Mouse (Mus musculus) midbrain, embryonic 14.5 days (tissue): ENCODE results near the gene Dab1. TPM values are rescaled to one million over a fixed set of nuclear protein-coding genes. Genes with fewer than 3 reads are reported as not detected.

Experiments used
- ATAC-seq: fragments of 200-750 bp; cut with Nextera tagmentation; 2 replicates; pipeline ENCODE4 v1.8.0; 2017; ENCODE audit warnings: moderate number of reproducible peaks, moderate library complexity; ENCODE audit not compliant: low FRiP score, low TSS enrichment
- DNase-seq: peaks from one replicate; pipeline ENCODE4 v3.0.0-alpha.2; 2015
- H3K27ac ChIP-seq: fragments of 300-500 bp; sonication (generic); replicated peaks from 2 replicates; pipeline ENCODE4 v1.5.1; 2014; ENCODE audit warnings: mild to moderate bottlenecking, low read depth, low read length, moderate library complexity
- H3K27me3 ChIP-seq: fragments of 300-500 bp; sonication (generic); 2 replicates; pipeline ENCODE4 v1.6.1; 2014; ENCODE audit warnings: low read length, control low read depth, mixed read lengths; ENCODE audit not compliant: control insufficient read depth, insufficient read depth
- H3K36me3 ChIP-seq: fragments of 300-500 bp; sonication (generic); 2 replicates; pipeline ENCODE4 v1.6.1; 2014; ENCODE audit warnings: low read length, control low read depth; ENCODE audit not compliant: control insufficient read depth, insufficient read depth
- H3K4me1 ChIP-seq: fragments of 300-500 bp; sonication (generic); 2 replicates; pipeline ENCODE4 v1.6.1; 2014; ENCODE audit warnings: mild to moderate bottlenecking, antibody characterized with exemption, low read length, control low read depth; ENCODE audit not compliant: control insufficient read depth, insufficient read depth
- H3K4me2 ChIP-seq: fragments of 300-500 bp; sonication (generic); 2 replicates; pipeline ENCODE4 v1.6.1; 2014; ENCODE audit warnings: mild to moderate bottlenecking, low read length, moderate library complexity
- H3K4me3 ChIP-seq: fragments of 300-500 bp; sonication (generic); replicated peaks from 2 replicates; pipeline ENCODE4 v1.5.1; 2014; ENCODE audit warnings: low read depth, low read length
- H3K9ac ChIP-seq: fragments of 300-500 bp; sonication (generic); replicated peaks from 2 replicates; pipeline ENCODE4 v1.6.1; 2014; ENCODE audit warnings: mild to moderate bottlenecking, low read length, moderate library complexity
- H3K9me3 ChIP-seq: fragments of 300-500 bp; sonication (generic); 2 replicates; pipeline ENCODE4 v1.6.1; 2016; ENCODE audit warnings: low read length, control low read depth, mixed read lengths; ENCODE audit not compliant: control insufficient read depth
- WGBS: fragments of 180-500 bp; shearing (Covaris S2); extraction: QIAGEN DNeasy Blood & Tissue Kit; methylation state at CpG from one replicate; pipeline ENCODE4 v1.1.7; 2014; 5-methylcytosine and 5-hydroxymethylcytosine counted together
- polyA plus RNA-seq: library from polyadenylated mRNA; unstranded; fragments of >200 nt; fragmentation: Nextera tagmentation; extraction: Ambion mirVana; gene quantifications from 2 replicates; pipeline ENCODE4 v1.2.1, GENCODE M21; 2014

The Dab1 gene
- polyA plus RNA-seq, 1 experiment from 2014 or later = 146 TPM

DNA sequence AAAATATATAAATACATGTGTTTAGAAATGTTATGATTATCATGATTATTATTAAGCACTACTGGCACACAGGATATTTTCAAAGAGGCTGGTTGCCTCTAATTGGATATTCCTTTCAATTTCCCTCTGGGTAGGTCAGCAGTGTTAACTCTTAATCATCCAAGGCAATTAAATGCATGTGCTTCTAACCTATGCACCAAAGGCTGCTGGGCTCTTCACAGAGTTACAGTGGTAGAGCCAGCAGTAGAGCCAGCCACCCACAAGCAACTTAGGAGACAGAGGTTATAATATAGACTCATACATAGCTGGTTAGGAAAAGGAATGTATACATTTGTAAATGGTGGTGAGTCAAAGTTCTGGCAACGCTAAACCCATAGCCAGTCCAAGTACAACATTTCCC, 408.1 kb downstream of the Dab1 start:
- Histone ChIP-seq H3K9ac (no peak overlapping the region), H3K4me2 (no peak overlapping the region), H3K9me3 (no peaks in the 10 kb centered on the region), H3K27me3 (no peaks in the 10 kb centered on the region), H3K4me1 (0 out of 2 replicates have a peak, but pooled peaks cover 3% of the 10 kb centered on the region), H3K36me3 (no peaks in the 10 kb centered on the region), H3K27ac (no peak overlapping the region), H3K4me3 (no peak overlapping the region)
- ATAC-seq = no peak; the same call in 1 of the 2 replicates
- DNase-seq = no peak
- 80% methylated on average over 1 of the region's 1 CpGs for WGBS

DNA sequence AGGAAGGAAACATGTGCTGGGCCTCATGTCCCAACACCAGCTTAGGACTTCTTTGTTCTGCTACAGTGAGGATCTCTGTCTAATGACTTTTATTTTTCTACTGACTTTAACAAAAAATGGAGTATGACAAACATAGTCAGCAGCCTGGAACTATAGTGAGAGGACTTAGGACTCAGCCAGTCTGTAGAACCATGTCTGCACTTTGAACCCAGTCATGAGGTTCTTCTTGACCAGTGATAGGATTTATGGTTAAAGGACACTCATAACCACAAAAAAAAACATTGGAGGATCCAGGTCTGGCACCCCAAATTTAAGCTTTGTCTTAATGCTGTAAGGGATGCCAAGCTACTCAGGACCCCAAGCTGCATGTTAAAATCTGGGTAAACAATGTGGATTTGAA, 416.9 kb downstream of the Dab1 start:
- no peaks in the 10 kb centered on the region for H3K4me1 ChIP-seq
- H3K36me3 ChIP-seq = no peaks in the 10 kb centered on the region
- H3K9ac ChIP-seq = no peak overlapping the region
- no peaks in the 10 kb centered on the region for H3K27me3 ChIP-seq
- no peak overlapping the region for H3K4me2 ChIP-seq
- DNase-seq = no peak
- no peak for ATAC-seq
- H3K4me3 ChIP-seq = no peak overlapping the region
- H3K9me3 ChIP-seq = no peaks in the 10 kb centered on the region
- H3K27ac ChIP-seq = no peak overlapping the region

DNA sequence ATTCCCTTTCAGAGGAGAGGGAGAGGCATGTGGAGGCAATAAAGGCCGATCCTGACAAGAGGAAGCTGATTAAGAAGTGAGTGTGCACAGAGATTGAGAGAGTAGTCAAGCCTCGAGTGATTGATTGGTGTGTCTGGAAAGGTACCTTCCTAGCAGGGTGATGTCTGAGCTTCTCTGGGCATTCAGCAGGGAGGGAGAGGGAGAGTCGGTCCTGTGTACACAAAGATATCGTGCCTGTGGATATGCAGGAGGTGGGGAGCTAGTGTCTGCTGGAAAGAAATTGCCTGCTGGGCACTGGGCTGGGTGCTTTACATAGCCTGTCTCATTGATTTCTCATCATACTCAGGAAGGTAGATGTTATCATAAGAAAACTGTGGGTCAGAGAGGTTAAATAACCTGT, 420.4 kb downstream of the Dab1 start:
- no peak for ATAC-seq
- Histone ChIP-seq H3K4me2 (no peak overlapping the region), H3K4me3 (no peak overlapping the region), H3K27me3 (no peaks in the 10 kb centered on the region), H3K27ac (no peak overlapping the region), H3K9ac (no peak overlapping the region), H3K4me1 (no peaks in the 10 kb centered on the region), H3K36me3 (no peaks in the 10 kb centered on the region), H3K9me3 (no peaks in the 10 kb centered on the region)
- whole genome bisulfite sequencing = 46% methylated on average over 4 of the region's 4 CpGs
- DNase-seq = no peak

DNA sequence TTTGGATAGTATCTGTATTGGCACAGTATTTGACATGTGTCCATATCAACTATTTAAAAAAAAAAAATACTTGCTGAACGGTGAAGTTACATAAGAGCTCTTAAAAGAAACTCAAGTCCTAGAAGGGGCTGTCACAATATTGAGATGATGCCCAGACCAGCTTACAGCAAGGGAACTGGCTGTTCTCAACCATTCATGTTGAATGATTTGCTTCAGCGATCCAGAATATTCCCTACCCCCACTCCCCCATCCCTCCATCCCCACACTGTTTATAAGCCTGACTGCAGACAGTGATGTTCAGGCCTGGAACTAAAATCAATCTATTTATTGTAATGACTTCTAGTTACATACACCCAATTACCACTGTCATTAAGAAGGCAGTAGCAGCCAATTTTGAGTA, 424.3 kb downstream of the Dab1 start:
- ATAC-seq (no peak), DNase-seq (no peak)
- H3K4me2 ChIP-seq = no peak overlapping the region
- no peak overlapping the region for H3K9ac ChIP-seq
- no peaks in the 10 kb centered on the region for H3K36me3 ChIP-seq
- H3K4me3 ChIP-seq = no peak overlapping the region
- WGBS = 85% methylated on average over 2 of the region's 2 CpGs
- no peak overlapping the region for H3K27ac ChIP-seq
- no peaks in the 10 kb centered on the region for H3K27me3 ChIP-seq
- H3K9me3 ChIP-seq = no peaks in the 10 kb centered on the region
- no peaks in the 10 kb centered on the region for H3K4me1 ChIP-seq

DNA sequence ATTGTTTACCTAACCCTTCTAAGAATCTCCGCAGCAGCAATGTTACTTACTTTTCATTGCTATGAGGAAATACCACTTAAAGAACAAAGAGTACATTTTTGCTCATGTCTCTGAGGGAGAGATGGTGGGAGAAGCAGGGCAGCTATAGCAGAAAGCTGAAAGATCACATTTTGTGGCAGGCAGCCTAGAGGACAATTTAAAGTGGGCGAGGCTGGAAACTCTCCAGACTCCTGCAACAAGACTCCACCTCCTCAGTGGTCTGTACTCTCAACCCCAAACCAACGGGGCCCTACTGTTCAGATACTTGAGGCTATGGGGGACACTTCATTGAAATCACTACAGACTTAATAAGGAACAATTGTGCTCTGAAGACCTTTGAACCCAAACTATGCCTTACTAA, 425.5 kb downstream of the Dab1 start:
- DNase-seq (no peak), ATAC-seq (no peak)
- WGBS = 66% methylated on average over 3 of the region's 3 CpGs
- Histone ChIP-seq H3K9ac (no peak overlapping the region), H3K4me3 (no peak overlapping the region), H3K27ac (no peak overlapping the region), H3K9me3 (no peaks in the 10 kb centered on the region), H3K36me3 (no peaks in the 10 kb centered on the region), H3K4me1 (no peaks in the 10 kb centered on the region), H3K27me3 (no peaks in the 10 kb centered on the region), H3K4me2 (no peak overlapping the region)

DNA sequence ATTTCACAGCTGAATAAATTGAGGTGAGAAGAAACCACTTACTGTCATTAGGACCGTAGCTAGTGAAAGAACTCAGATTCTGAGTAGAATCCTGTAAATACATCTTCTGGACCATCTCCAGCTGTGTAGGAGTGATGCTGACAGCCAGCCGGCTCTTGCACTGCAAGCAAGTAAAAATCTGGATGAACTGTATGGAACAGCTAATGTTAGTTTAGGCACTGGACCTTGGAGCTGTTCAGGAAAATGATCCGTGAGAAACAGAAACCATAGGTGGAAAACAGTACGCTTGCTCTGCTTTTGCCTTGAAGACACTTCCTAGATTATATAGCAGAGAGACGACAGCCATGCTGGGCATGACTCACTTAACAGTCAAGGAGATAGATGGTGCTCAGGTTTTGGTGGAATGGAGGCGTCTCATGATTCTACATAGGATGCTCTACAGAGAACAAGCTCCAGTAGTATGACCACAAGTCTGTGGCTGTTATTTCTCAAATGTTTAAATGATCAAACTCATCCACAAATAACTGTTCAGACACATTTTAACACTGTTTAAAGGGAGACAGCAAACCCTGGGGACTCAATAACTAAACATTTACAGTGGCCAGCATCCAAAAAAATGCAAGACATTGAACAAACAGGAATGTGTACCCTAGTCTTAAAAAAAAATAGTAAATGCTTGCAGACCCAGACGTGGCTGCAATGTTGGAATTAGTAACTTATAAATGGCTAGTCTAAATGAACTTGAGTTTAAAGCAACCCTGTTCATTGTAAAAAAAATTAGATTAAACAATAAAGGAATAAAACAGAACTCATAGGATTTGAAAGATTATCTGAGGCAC, 429.0 kb downstream of the Dab1 start:
- H3K4me1 ChIP-seq = no peaks in the 10 kb centered on the region
- H3K4me2 ChIP-seq = no peak overlapping the region
- no peak overlapping the region for H3K27ac ChIP-seq
- DNase-seq (no peak), ATAC-seq (no peak)
- H3K9ac ChIP-seq = no peak overlapping the region
- no peaks in the 10 kb centered on the region for H3K27me3 ChIP-seq
- H3K9me3 ChIP-seq = no peaks in the 10 kb centered on the region
- H3K4me3 ChIP-seq = no peak overlapping the region
- WGBS = 70% methylated on average over 7 of the region's 7 CpGs
- H3K36me3 ChIP-seq = no peaks in the 10 kb centered on the region

DNA sequence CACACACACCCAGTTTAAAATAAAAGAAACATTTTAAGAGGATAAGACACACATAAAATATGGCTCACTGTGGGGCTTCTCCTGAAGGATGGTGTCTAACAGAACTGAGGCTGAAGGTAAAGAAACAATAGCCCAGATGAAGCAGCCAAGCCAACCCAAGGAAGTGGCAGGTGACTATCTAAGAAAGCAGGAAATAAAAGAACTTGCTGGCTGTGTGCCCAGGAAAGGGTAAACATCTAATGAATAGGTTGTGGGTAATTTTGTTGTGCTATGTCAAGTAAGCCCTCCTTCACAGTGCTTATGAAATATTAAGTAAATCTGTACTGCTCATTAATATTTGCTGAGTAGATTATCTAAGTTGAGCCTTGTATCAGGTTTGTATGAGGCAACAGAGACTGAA, 438.0 kb downstream of the Dab1 start:
- no peak overlapping the region for H3K9ac ChIP-seq
- ATAC-seq (no peak), DNase-seq (no peak)
- H3K27me3 ChIP-seq = no peaks in the 10 kb centered on the region
- H3K4me2 ChIP-seq = no peak overlapping the region
- no peak overlapping the region for H3K4me3 ChIP-seq
- no peaks in the 10 kb centered on the region for H3K9me3 ChIP-seq
- no peak overlapping the region for H3K27ac ChIP-seq
- no peaks in the 10 kb centered on the region for H3K36me3 ChIP-seq
- H3K4me1 ChIP-seq = no peaks in the 10 kb centered on the region

DNA sequence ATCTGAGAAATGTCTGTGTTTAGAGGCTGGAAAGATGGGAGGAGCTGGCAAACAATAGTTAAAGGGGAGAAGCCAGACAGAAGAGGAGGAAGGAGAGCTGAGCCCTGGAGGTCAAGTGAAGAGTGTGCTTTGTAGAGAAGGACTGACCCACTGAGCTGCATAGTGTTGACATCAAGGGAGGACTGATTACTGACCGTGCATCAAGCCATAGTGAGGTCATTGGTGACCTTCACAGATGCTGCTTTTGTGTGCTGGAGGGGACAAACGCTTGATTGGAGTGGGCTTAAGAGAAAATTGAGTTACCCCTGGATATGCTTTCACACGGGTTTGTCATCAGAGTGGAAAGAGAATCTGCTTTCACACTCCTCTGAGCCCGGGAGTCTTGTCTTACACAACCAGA, 440.4 kb downstream of the Dab1 start:
- no peak overlapping the region for H3K27ac ChIP-seq
- H3K4me2 ChIP-seq = no peak overlapping the region
- DNase-seq (no peak), ATAC-seq (no peak)
- H3K9me3 ChIP-seq = no peaks in the 10 kb centered on the region
- 31% methylated on average over 4 of the region's 4 CpGs for WGBS
- H3K4me1 ChIP-seq = 0 out of 2 replicates have a peak, but pooled peaks cover 3% of the 10 kb centered on the region
- no peak overlapping the region for H3K9ac ChIP-seq
- H3K27me3 ChIP-seq = no peaks in the 10 kb centered on the region
- H3K36me3 ChIP-seq = no peaks in the 10 kb centered on the region
- no peak overlapping the region for H3K4me3 ChIP-seq

DNA sequence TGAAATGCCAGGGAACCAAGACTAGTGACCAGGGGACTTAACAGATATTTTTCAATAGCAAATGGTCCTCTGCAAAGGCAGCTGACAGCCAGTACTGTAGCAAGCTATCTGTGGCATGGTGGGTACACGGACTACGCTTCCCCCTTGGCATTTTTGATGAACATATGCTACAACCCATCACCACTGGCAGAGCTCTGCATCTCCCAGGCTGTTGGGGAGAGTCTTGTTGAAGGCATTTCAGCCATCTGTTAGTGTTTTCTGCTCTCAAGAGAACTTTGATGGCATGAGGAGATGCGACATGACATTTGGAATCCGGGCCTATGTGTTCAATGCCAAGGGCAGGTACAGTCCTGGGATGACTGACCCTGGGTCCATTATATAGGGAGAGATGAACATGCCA, 443.2 kb downstream of the Dab1 start:
- H3K4me1 ChIP-seq = peaks cover 6% of the 10 kb centered on the region; the same call in 1 of the 2 replicates
- H3K27me3 ChIP-seq = no peaks in the 10 kb centered on the region
- no peak for ATAC-seq
- no peak overlapping the region for H3K4me2 ChIP-seq
- no peak for DNase-seq
- H3K27ac ChIP-seq = no peak overlapping the region
- no peak overlapping the region for H3K9ac ChIP-seq
- no peaks in the 10 kb centered on the region for H3K9me3 ChIP-seq
- no peaks in the 10 kb centered on the region for H3K36me3 ChIP-seq
- no peak overlapping the region for H3K4me3 ChIP-seq
- WGBS = 93% methylated on average over 4 of the region's 4 CpGs
